Mouse (Mus musculus): Measurements from ENCODE around the gene Ngly1.
A peak's percentile ranks its signal among the peaks of the same experiment; 100 is the strongest.

Ngly1 gene

DNA sequence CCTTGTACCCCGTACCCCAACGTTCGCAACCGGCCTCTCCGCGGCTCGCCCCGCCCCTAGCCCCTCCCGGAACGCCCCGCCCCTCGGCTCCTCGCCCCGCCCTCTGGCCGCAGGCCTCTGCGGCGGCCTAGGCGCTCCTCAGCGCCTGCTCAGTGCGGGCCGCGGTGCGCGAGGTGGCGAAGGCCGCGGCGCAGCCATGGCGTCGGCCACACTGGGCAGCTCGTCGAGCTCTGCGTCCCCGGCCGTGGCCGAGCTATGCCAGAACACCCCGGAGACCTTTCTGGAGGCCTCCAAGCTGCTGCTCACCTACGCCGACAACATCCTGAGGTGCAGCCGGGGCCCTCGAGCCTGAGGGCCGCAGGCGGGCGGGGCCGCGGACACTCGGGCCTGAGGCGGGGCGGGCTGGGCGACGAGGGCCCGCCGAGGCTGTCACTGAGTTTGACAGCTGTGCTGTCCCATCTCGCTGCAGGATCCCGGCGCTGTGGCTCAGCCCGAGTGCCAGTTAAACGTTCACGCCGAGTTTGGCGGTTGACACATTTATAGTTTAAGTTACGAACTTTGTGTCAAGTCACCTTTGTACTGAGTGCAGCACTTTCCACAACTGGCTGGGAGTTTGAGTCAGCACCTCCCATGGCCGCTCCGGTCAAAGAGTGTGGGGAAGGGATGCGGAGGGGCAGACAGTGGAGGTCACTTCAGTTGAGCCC, at the start of gene Ngly1, which contains the start of gene Oxsm:
Ngly1 (plus strand) TSS at position 110 of the 704 bp plus-strand sequence.
Oxsm (minus strand) TSS at position 638 of the 704 bp plus-strand sequence.
- peak; percentile 86 for DNase-seq

DNA sequence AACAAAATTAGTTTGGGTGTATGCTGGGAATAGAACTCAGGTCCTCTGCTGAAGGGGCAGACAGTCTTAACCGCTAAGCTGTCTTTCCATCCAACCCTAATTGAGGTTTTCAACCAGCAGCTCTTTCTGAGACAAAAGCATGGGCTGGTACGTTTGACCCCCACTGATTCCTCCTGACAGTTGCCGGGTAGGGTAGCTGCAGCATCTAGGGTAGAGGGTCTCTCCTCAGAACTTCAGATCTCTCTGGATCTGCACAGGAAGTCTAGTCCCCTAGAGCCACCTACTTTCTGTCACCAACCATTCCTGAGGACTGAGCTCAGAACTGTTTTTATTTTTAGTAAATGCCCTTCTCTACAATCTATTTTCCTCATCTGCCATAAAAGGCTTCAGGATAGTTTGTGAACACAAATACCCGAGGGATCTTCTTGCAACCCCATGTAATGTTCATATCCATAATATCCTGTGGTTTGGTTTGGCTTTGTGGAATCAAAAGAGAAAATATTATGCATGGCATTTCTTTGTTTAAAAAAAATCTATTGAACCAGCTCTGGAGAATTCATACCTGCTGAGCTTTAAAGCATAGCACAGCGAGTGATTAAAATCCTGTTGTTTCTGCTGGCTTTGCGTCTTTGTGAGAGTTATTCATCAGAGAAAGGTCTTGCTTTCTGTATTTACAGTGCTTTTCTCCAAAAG, 48.7 kb upstream of the Ngly1 start:
- no peak for DNase-seq

DNA sequence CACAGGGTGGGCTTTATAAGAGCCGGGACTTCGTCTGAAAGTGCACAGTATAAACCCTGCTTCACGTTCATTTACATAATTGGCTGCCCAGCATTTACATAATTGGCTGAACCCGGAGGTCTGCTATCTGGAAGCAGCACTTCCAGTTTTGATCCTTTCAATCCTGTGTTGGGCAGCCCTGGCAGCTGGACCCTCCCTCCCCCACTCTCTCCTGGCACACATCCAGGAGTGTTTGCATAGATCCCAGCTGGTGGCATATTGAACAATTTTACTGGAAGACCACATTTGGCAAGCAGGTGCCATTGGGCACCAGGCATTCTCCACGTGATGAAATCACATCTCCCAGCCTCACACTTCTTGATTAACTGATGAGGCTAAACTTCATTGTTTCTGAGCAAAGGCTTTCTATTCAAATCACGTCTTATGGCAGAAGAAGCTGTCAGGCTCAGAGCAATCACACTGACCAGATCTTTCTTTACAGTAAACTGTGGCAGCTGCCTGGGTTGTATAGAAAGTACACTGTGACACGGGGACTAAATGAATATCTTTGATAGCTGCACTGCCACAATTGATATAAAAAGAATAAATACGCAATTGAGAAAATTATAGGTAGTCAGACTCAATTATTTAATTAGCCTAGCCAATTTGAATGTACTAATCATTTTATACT, 48.0 kb upstream of the Ngly1 start:
- DNase-seq, result peak; percentile 82

DNA sequence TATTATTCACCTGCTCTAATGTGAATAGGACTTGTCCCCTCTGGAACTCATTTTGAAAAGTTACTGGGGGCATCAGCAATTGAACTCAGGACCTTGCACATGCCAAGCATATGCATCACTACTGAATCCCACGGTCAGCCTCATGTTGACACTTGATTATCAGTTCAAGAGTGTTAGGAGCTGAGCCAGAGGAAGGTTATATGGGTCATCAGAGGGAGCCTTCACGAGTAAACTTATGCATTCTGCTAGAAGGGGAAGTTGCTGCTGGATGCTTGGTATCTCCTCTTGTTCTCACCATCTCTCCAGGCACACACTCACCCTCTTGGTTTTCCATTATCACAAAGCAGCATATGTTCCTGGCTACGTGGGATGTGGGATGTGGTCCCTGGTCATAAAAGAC, 47.4 kb upstream of the Ngly1 start:
- no peak for DNase-seq

DNA sequence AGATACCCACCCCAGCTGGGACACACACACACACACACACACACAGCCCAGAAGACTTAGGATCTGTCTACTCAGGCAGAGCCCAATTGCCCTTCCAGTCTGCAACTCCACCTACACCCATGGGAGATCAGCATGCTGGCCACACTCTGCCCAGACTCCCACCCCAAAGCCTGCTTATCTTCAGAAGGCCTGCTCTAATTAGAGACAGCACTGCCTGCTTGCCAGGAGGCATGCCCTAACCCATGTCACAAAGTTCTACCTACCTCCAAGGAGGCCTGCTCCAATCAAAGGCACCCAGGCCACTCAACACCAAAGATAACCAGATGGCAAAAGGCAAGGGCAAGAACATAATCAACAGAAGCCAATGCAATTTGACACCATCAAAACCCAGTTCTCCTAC, 41.4 kb upstream of the Ngly1 start:
- DNase-seq, result no peak

DNA sequence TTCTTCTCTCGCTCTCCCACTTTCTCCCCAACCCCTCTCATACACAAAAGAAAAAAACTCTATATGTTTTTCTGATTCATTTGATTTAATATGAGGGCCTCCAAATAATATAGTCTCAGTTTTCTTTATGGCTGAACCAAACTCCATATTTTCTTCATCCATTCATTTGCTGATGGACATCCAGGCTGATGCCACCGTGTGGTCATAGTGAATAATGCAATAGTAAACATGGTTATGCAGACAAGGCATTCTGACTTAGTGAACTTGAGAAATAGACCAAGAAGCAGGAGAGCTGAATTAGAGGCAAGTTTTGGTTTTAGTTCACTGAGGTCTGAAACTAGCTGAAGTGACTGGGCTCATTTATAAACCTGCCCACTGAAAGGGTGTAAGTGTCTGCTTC, 30.1 kb upstream of the Ngly1 start:
- DNase-seq, result no peak

DNA sequence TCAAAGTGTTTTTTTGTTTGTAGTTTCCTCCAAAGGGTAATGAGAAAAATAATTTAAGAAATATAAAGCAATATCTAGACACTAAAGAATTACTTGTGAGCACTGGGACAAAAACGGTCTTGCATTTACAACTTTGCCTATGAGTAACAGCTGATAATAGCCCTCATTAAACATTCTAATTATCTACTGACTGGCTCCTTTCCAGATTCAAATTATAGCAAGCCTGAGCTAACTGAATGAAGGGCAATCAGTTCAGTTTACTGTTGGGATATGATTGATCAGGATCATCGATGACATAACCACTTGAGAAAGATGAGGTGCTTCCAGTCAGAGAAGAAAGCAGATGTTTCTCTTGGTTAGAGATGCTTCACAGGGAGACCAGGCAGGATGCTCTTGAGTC, 19.7 kb upstream of the Ngly1 start:
- no peak for DNase-seq

DNA sequence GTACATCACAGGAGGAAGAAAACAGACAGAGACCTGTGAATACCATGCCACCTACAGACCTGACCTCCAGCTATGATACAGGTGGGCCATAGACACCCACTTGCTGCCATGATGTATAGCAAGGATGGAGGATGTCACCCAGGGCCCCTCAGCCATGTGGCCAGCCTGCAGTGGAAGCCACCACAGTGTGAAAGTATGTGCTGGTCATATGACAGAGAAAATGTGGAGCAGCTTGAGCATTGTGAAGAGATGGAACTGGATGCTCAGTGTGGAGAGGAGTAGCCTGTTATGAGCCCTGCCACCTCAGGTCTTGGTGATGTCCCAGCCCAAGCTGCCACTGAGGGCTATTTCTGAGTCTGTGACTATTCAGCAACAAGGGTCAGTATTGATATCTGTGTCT, 18.5 kb upstream of the Ngly1 start:
- no peak for DNase-seq

DNA sequence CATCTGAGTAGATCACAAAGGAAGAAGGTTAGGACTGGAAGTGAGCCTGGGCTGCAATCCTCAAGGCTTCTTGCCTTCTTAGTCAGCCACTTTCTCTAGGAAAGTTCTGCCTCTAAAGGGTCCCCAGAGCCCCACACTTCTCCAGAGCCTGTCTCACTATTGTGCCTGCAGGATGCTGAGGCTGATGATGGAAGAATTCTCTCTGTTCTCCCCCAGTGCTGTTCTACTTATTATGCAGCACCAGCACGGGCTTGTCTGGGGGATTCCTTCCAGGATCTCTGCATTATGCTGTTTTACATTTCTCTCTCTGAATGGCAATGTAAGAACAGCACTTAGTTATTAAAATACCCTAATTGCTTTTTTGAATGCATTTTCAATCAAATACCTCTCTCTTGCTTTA, 15.6 kb upstream of the Ngly1 start:
- DNase-seq, result no peak

DNA sequence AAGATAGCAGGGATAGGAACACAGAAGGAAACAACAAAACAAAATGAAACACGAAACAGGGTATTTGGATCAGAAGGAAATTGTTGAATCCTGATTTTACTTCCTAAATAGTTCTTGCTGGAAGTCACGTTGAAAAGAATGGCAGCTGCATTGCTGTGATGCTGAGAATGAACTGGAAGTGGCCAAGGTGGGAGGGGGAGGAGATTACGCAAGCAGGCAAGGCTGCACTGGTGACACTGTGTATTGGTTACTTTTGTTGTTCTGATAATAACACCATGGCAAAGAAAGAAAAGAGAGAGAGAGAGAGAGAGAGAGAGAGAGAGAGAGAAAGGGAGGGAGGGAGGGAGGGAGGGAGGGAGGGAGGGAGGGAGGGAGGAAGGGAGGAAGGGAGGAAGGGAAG, 12.6 kb upstream of the Ngly1 start:
- no peak for DNase-seq

DNA sequence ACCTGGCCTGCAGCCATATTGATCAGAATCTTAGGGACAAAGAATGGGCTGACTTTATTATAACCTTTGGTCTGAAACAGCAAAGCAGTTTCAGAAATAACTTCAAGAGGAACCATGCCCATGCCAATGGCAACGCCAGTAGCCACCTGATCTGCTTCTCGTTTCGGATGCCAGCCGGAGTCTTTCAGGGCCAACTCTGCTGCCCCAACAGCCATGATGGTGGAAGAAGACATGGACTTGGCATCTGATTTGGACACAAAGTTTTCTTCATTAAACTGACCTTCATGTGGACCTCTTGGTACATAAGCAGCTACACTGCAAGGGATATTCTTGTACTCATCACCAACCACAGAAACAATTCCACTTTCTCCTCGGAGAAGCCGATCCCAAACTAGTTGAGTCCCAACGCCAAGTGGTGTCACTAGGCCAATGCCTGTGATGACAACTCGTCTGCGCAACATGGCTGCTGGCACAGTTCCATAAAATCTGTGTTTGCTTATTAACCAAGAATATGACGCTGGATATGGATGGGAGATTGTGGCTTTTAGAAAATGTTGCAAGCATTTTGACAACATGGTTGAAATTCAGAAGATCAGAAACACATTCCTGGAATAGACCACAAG, 6.8 kb upstream of the Ngly1 start:
- peak; percentile 45 for DNase-seq

DNA sequence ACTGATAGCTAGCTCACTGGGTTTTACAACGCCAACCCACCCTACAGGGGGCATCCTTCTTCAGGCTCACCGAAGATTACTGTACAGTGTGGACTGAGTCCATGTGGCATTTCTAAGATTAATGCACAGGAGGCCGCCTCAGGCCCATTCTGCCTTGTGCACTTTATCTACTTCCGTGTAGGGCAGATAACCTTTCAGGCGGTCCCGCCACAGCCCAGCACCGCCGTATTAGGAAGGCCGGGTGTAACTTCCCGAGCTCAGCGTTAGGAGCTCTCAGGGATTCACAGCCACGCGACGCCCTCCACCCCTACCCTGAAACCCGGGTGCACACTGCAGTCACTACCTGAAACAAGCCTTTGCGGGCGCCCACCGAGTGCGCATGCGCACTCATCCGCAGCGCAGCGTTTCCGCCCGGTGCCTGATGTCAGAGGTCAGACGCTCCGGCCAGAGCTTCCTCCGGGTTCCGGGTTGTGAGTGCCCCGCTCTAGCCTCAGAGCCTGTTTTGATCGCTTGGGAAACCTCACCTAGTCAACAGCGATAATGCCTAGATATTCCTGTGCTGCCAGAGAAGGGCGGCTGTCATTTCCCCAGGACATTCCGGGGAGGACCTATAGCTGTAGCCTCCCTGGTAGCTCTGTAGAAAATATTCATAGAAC, 6.0 kb upstream of the Ngly1 start:
- DNase-seq, result peak; percentile 93

DNA sequence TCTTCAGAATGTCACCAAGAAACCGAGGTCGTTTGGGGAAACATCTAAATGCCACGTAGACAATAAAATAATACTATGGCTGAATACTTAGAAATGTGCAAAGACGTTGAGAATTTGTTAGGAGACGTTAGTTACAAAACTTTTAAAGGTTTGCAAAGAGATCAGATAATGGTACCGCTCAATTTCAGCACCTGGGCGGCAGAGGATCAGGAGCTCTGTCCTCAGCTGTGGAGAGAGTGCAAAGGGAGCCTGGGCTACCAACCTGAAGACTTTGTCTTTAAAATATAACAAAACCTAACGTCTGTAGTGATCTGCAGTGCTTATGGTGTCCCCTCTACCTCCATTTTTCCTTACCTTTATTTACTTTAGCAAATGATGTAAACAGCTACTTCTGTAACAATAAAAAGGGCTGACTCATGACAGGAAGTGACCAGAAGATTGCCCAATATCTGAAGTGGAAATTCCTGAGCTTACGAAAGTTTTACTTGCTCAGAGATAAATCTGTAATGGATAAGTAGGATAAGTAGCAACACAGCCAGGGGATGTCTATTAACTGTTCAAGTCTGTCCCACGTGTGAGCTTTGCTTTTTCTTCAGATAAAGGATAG, 5.4 kb upstream of the Ngly1 start:
- no peak for DNase-seq

DNA sequence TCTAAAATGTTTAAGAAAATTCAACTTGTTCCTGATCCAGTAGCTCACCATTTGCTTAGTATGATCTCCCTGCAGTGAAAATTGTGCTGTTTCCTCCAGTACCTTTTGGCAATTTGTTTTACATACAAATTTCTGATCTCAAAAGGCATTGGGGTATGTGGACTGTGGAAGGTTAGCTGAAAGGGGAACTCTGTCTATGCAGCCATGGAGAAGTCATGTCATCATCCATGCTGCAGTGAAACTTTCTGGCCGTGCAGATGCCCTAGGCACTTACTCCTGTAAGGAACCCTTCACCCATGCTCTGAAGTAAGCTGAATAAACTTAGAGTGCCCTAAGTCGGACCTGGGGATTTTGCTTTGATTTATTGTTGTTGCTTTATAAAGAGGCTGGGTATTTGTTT, 4.7 kb upstream of the Ngly1 start:
- no peak for DNase-seq

DNA sequence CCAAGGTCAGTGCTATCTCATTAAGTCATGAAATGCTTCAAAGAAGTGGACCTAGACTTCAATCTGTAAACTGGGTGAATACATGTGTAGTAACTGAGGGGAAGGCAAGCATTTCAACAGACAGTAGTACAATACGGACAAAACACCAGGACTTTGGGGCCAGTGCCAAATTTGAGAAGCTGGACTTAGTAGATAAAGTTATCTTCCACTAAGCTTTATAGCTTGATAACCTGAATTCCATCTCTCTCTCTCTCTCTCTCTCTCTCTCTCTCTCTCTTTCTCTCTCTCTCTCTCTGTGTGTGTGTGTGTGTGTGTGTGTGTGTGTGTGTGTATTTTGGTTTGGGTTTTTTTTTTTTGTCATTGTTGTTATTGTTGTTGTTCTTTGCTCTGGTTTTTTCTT, 4.0 kb upstream of the Ngly1 start:
- DNase-seq, result no peak

DNA sequence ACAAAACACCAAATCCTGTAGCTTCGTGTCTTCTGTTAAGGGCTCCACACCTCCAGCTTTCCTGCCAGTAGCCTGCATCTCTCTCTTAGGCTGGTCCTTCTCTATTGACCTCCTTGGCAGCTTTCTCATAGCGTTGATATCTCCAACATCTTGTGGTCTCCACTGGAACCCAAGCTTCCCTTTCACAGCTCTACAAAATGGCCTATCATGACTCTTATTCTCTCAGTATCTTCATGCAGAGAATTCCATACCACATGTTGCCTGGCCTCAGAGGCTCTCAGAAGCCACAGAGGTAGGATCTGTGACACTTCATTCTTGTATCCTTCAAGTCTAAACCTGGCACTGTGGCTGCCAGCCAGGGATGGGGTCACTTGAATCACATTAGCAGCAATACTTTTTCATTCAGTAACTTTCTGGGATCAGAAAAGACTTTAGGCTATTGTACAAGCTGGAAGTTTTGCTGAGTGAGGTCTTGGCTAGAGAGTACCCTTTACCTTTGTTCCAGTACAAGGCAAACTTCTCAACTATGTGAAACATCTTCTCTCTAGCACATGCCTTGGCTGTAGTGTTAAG, 2.7 kb upstream of the Ngly1 start:
- no peak for DNase-seq

DNA sequence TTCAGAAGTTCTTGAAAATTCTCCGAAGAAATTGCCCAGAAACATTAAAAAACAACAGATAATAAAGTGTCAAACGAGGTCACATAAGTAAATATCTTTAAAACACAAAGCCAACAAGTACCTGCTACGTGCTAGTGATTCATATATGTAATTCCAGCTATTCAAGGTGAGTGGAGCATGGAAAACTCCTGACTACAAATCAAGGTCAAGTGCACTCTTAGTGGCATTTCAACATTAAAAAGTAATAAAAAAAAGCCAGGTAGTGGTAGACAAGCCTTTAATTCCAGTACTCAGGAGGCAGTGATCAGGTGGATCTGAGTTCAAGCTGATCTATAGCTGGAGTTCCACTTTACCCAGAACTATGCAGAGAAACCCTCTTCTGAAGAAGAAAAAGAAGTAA, 945 bp upstream of the Ngly1 start:
- DNase-seq, result no peak

DNA sequence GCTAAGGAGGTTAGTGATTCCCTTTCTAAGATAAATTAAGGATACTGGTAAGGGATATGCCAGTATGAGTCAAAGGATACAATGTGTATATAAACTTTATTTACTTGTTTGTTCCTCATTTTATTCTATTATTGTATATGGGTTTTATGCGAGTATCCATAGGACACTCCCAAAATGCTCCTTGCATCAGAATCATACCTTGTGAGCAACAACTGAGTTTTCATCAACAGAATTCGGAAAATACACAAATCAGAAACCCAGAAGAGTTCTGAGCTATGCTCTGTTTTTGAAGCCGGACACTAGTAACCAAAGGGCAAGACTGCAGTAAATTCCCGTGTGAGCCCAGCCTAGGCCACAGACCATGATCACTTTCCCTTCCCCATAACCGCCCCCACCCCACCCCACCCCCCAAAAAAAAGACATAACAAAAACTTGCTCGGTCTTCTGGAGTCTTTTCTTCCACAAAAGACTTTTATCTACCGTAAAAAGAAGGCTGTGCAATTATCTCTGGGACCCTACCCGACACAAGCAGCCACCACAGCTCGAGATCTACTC, 400 bp upstream of the Ngly1 start:
- no peak for DNase-seq

DNA sequence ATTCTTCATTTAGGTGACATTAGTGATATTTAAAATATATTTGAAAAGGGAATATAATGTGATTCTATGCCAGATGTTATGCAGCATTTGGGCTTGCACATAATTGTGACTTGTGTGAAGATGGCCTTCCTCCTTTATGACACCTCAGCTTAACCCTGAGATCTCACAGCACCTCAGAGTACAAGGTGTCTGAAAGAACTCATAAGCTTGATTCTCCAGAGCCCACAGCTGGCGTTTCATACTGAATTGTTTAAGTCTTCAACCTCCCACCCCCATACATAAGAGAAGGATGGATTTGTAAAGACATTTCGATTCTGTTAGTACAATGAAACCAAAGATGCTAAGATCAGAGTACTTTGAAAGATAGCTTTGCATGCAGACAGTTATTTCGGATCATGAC, 1.0 kb downstream of the Ngly1 start:
- no peak for DNase-seq

DNA sequence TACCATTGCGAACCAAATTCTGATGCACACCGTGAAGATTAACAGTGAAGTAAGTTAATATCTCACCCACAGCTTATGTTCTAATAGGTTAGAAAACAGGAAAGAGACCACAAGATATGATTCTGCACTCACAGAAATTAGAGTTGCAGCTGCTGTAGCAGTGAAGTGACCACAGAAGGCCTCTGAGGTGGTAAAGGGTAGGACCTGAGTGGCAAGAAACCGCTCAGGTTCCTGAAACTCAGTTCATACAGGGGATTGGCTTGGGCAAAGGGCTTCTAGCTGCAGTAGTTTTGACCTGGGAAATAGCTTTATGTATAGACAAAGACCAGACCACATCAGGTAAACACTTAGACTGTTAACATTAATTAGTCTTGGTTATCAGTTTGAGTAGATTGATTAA, 6.7 kb downstream of the Ngly1 start:
- DNase-seq, result no peak

DNA sequence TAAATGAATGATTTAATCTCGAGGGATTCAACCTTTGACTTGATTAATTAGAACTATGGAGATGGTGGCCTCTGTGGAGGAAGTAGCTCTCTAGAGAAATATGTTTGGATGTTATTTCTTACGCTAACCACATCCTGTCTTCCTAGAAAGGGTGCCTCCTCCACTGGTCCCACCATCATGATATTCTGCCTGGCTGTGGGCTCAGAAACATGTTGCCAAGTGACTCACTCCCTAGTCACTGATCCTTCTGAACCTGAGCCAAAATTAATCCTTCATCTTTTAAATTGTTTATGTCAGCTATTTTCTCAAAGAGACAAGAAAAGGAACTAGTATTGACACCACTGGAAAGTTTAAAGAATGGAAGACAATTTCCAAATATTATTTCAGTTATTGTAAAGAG, 7.1 kb downstream of the Ngly1 start:
- no peak for DNase-seq

DNA sequence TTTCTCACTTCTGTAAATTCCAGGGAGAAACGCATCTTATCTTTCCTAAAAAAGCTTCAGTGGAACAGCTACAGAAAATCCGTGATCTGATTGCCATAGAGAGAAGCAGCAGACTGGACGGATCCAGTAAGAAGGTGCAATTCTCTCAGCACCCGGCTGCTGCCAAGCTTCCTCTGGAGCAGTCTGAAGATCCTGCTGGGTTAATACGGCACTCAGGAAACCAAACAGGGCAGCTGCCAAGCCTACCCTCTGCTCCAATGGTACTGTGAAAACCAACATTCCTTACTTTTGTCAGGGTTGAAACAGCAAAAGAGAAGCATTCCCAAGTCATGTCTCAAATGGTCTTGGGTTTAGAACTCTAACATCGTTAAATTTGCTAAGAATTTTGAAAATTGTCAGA, 11.5 kb downstream of the Ngly1 start:
- peak; percentile 82 for DNase-seq
